Mouse (Mus musculus) liver, postnatal 0 days (tissue): ENCODE data around the gene Cntn3. TPM values are rescaled to one million over a fixed set of nuclear protein-coding genes. Genes with fewer than 3 reads are reported as not detected.
"Not testable (repeated sequence)": the region's sequence is repeated elsewhere in the genome, so short reads cannot be mapped to it uniquely, and the experiment has no call there.

ENCODE experiments used
- ATAC-seq: fragments of 200-750 bp; cut with Nextera tagmentation; 2 replicates; pipeline ENCODE4 v1.8.0; 2017; ENCODE audit warnings: mild to moderate bottlenecking, moderate library complexity
- DNase-seq: peaks from one replicate; pipeline ENCODE4 v3.0.0-alpha.2; 2016
- H3K27ac ChIP-seq: fragments of 300-500 bp; sonication (generic); 2 replicates; pipeline ENCODE4 v1.5.1; 2014; ENCODE audit warnings: antibody characterized with exemption, moderate library complexity, mild to moderate bottlenecking, low read depth
- H3K27me3 ChIP-seq: fragments of 300-500 bp; sonication (generic); 2 replicates; pipeline ENCODE4 v1.6.1; 2014; ENCODE audit warnings: low read length, control low read depth, mixed read lengths; ENCODE audit not compliant: insufficient read depth
- H3K36me3 ChIP-seq: fragments of 300-500 bp; sonication (generic); replicated peaks from 2 replicates; pipeline ENCODE4 v1.6.1; 2014; ENCODE audit warnings: mild to moderate bottlenecking, control low read depth, low read length, moderate library complexity, mixed read lengths; ENCODE audit not compliant: insufficient read depth
- H3K4me1 ChIP-seq: fragments of 300-500 bp; sonication (generic); 2 replicates; pipeline ENCODE4 v1.6.1; 2014; ENCODE audit warnings: antibody characterized with exemption, mild to moderate bottlenecking, control low read depth; ENCODE audit not compliant: insufficient read depth
- H3K4me2 ChIP-seq: fragments of 300-500 bp; sonication (generic); 2 replicates; pipeline ENCODE4 v1.6.1; 2014; ENCODE audit warnings: low read depth, mild to moderate bottlenecking, low read length, moderate library complexity, mixed read lengths
- H3K4me3 ChIP-seq: fragments of 300-500 bp; sonication (generic); 2 replicates; pipeline ENCODE4 v1.5.1; 2014; ENCODE audit warnings: low read depth, low read length
- H3K9ac ChIP-seq: fragments of 300-500 bp; sonication (generic); replicated peaks from 2 replicates; pipeline ENCODE4 v1.6.1; 2014; ENCODE audit warnings: mild to moderate bottlenecking, moderate library complexity
- H3K9me3 ChIP-seq: fragments of 300-500 bp; sonication (generic); 2 replicates; pipeline ENCODE4 v1.6.1; 2016; ENCODE audit warnings: mild to moderate bottlenecking, control low read depth, low read length, mixed read lengths
- CTCF ChIP-seq: sonication (generic); IDR thresholded peaks from 2 replicates; pipeline ENCODE4 v1.5.1; 2016; ENCODE audit warnings: antibody characterized with exemption, low read depth
- EP300 ChIP-seq: IDR thresholded peaks from 2 replicates; pipeline ENCODE4 v1.6.1; 2016; ENCODE audit warnings: antibody characterized with exemption, low read depth, mild to moderate bottlenecking
- WGBS: fragments of 180-500 bp; shearing (Covaris S2); extraction: QIAGEN DNeasy Blood & Tissue Kit; methylation state at CpG from one replicate; pipeline ENCODE4 v1.1.7; 2014; ENCODE audit not compliant: insufficient replicate concordance; 5-methylcytosine and 5-hydroxymethylcytosine counted together
- polyA plus RNA-seq: library from polyadenylated mRNA; unstranded; fragments of >200 nt; fragmentation: Nextera tagmentation; extraction: Ambion mirVana; gene quantifications from 2 replicates; pipeline ENCODE4 v1.2.1, GENCODE M21; 2015

The Cntn3 gene
- polyA plus RNA-seq, result 0.34 and 0.37 TPM in 2 replicates

DNA sequence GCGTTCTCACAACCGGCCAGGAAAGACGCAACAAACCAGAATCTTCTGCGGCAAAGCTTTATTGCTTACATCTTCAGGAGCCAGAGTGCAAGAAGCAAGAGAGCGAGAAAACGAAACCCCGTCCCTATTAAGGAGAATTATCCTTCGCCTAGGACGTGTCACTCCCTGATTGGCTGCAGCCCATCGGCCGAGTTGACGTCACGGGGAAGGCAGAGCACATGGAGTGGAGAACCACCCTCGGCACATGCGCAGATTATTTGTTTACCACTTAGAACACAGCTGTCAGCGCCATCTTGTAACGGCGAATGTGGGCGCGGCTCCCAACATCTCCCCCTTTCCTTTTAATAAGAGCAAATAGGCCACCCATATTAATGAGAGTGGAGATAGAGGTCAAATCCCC is at the start of gene Cntn3:
Gene Cntn3, minus strand, starts transcription at position 101 of the 400 bp plus-strand sequence.
- 92% methylated on average over 4 of the region's 20 CpGs for WGBS
- not testable (repeated sequence) for H3K4me2 ChIP-seq

GRCm38 (mm10) chr6:102600773-102601172 is 27.9 kb upstream of the Cntn3 start:
- DNase-seq (no peak), ATAC-seq (no peak)
- no peak overlapping the region for H3K9ac ChIP-seq
- no peaks in the 10 kb centered on the region for H3K27me3 ChIP-seq
- H3K9me3 ChIP-seq, result no peaks in the 10 kb centered on the region
- no peak overlapping the region for H3K27ac ChIP-seq
- no peaks in the 10 kb centered on the region for H3K4me1 ChIP-seq
- 54% methylated on average over 2 of the region's 2 CpGs for WGBS
- no peaks in the 10 kb centered on the region for H3K36me3 ChIP-seq
- H3K4me3 ChIP-seq, result no peak overlapping the region
- H3K4me2 ChIP-seq, result no peak overlapping the region
- TF ChIP-seq EP300, result no peak
- no peak for TF ChIP-seq CTCF

More for the DNA sequence above, at the start of gene Cntn3:
- not testable (repeated sequence) for H3K9ac ChIP-seq, H3K4me1 ChIP-seq, DNase-seq, H3K4me3 ChIP-seq, H3K36me3 ChIP-seq, H3K27me3 ChIP-seq, H3K27ac ChIP-seq, H3K9me3 ChIP-seq, ATAC-seq

DNA sequence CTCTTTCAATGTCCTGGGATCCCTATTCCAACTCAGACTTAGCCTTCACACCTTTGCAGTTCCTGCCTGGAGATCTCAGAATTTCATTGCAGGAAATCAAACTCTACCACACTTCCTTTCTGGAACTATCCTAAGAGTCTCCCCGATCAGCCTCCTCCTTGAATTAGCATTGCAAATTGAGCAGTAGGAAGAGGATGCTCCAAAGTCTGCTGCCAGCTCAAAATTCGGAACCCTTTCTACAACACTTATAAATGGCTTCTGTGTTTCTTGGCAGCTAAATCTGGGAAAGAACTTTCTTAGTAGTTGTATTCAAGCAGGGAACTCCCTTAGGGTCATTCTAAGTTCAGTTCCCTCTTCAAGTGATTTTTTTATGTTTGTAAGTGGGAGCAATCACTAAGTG is 24.9 kb upstream of the Cntn3 start:
- no peak overlapping the region for H3K4me3 ChIP-seq
- no peaks in the 10 kb centered on the region for H3K36me3 ChIP-seq
- ATAC-seq (no peak), DNase-seq (no peak)
- no peak overlapping the region for H3K9ac ChIP-seq
- no peaks in the 10 kb centered on the region for H3K27me3 ChIP-seq
- no peaks in the 10 kb centered on the region for H3K4me1 ChIP-seq
- no peak overlapping the region for H3K4me2 ChIP-seq
- no peak overlapping the region for H3K27ac ChIP-seq
- no peaks in the 10 kb centered on the region for H3K9me3 ChIP-seq
- WGBS, result 58% methylated on average over 2 of the region's 2 CpGs
- no peak for TF ChIP-seq EP300
- no peak for TF ChIP-seq CTCF

- H3K27me3 ChIP-seq, result no peaks in the 10 kb centered on the region
- no peaks in the 10 kb centered on the region for H3K4me1 ChIP-seq
- no peak overlapping the region for H3K4me2 ChIP-seq
- no peak for ATAC-seq
- H3K27ac ChIP-seq, result no peak overlapping the region
- no peaks in the 10 kb centered on the region for H3K9me3 ChIP-seq
- TF ChIP-seq CTCF (no peak), EP300 (no peak)
- no peak overlapping the region for H3K9ac ChIP-seq
- H3K4me3 ChIP-seq, result no peak overlapping the region
- no peak for DNase-seq
- H3K36me3 ChIP-seq, result no peaks in the 10 kb centered on the region
- 82% methylated on average over 4 of the region's 4 CpGs for WGBS
Measured at GRCm38 (mm10) chr6:102590151-102590550, 17.2 kb upstream of the Cntn3 start.

- TF ChIP-seq CTCF, result no peak
- TF ChIP-seq EP300, result no peak
- no peak for ATAC-seq
- no peak overlapping the region for H3K9ac ChIP-seq
- H3K27me3 ChIP-seq, result no peaks in the 10 kb centered on the region
- no peak for DNase-seq
- no peaks in the 10 kb centered on the region for H3K36me3 ChIP-seq
- H3K9me3 ChIP-seq, result no peaks in the 10 kb centered on the region
- H3K4me3 ChIP-seq, result no peak overlapping the region
- H3K4me1 ChIP-seq, result no peaks in the 10 kb centered on the region
- 46% methylated on average over 4 of the region's 4 CpGs for WGBS
- H3K27ac ChIP-seq, result no peak overlapping the region
- H3K4me2 ChIP-seq, result no peak overlapping the region
Measured at GRCm38 (mm10) chr6:102589311-102589710, 16.4 kb upstream of the Cntn3 start.

DNA sequence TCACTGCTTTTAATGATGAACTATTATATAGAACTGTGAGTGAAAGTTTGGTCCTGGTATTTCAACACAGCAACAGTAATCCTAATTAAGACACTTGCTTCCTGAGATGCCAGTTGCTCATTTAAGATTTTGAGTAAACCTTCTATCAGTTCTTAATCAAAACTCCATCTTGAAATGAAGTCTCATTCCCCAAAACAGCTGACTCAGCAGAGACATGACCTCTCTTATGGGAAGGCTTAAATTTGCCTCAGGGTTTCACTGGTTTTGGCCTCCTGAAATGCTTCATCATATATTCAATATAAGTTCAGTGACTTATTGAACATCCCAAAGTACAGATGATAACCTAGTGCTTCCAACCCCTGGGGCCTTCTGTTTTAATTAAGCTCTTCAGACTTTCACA is 13.2 kb upstream of the Cntn3 start:
- Histone ChIP-seq H3K27ac (no peak overlapping the region), H3K9ac (no peak overlapping the region), H3K4me1 (no peaks in the 10 kb centered on the region), H3K9me3 (no peaks in the 10 kb centered on the region), H3K4me3 (no peak overlapping the region), H3K4me2 (no peak overlapping the region), H3K36me3 (no peaks in the 10 kb centered on the region), H3K27me3 (no peaks in the 10 kb centered on the region)
- ATAC-seq (no peak), DNase-seq (no peak)
- TF ChIP-seq CTCF (no peak), EP300 (no peak)

- H3K27me3 ChIP-seq, result no peaks in the 10 kb centered on the region
- no peak overlapping the region for H3K4me3 ChIP-seq
- WGBS, result 69% methylated on average over 2 of the region's 2 CpGs
- H3K4me2 ChIP-seq, result no peak overlapping the region
- H3K4me1 ChIP-seq, result no peaks in the 10 kb centered on the region
- H3K27ac ChIP-seq, result no peak overlapping the region
- DNase-seq (no peak), ATAC-seq (no peak)
- no peaks in the 10 kb centered on the region for H3K36me3 ChIP-seq
- TF ChIP-seq EP300 (no peak), CTCF (no peak)
- no peaks in the 10 kb centered on the region for H3K9me3 ChIP-seq
- no peak overlapping the region for H3K9ac ChIP-seq
Measured at GRCm38 (mm10) chr6:102583578-102583977, 10.7 kb upstream of the Cntn3 start.
